Mouse (Mus musculus) embryonic facial prominence, embryonic 11.5 days (tissue): ENCODE results near the gene Schip1. TPM values are rescaled to one million over a fixed set of nuclear protein-coding genes. Genes with fewer than 3 reads are reported as not detected.

Source experiments
- ATAC-seq: fragments of 200-750 bp; cut with Nextera tagmentation; replicated peaks from 2 replicates; pipeline ENCODE4 v1.8.0; 2017; ENCODE audit warnings: low read depth; ENCODE audit not compliant: insufficient number of reproducible peaks, low FRiP score, low TSS enrichment
- DNase-seq: peaks from one replicate; pipeline ENCODE4 v3.0.0-alpha.2; 2015; ENCODE audit warnings: low spot score
- H3K27ac ChIP-seq: fragments of 300-500 bp; sonication (generic); replicated peaks from 2 replicates; pipeline ENCODE4 v1.5.1; 2014; ENCODE audit warnings: mild to moderate bottlenecking, low read depth, low read length, control low read depth
- H3K27me3 ChIP-seq: fragments of 300-500 bp; sonication (generic); 2 replicates; pipeline ENCODE4 v1.6.1; 2014; ENCODE audit warnings: mild to moderate bottlenecking, low read length, moderate library complexity, mixed read lengths; ENCODE audit not compliant: control insufficient read depth, insufficient read depth
- H3K36me3 ChIP-seq: fragments of 300-500 bp; sonication (generic); replicated peaks from 2 replicates; pipeline ENCODE4 v1.6.1; 2014; ENCODE audit warnings: low read depth, mild to moderate bottlenecking, low read length, moderate library complexity, mixed read lengths; ENCODE audit not compliant: control insufficient read depth, insufficient read depth
- H3K4me1 ChIP-seq: fragments of 300-500 bp; sonication (generic); 2 replicates; pipeline ENCODE4 v1.6.1; 2014; ENCODE audit warnings: low read length, mixed read lengths; ENCODE audit not compliant: control insufficient read depth, insufficient read depth
- H3K4me2 ChIP-seq: fragments of 300-500 bp; sonication (generic); 2 replicates; pipeline ENCODE4 v1.6.1; 2014; ENCODE audit warnings: low read depth, mild to moderate bottlenecking, control low read depth, low read length, moderate library complexity
- H3K4me3 ChIP-seq: fragments of 300-500 bp; sonication (generic); 2 replicates; pipeline ENCODE4 v1.5.1; 2014; ENCODE audit warnings: low read depth, low read length, control low read depth
- H3K9ac ChIP-seq: fragments of 300-500 bp; sonication (generic); replicated peaks from 2 replicates; pipeline ENCODE4 v1.6.1; 2014; ENCODE audit warnings: mild to moderate bottlenecking, control low read depth, low read length
- H3K9me3 ChIP-seq: fragments of 300-500 bp; sonication (generic); replicated peaks from 2 replicates; pipeline ENCODE4 v1.6.1; 2016; ENCODE audit warnings: mild to moderate bottlenecking, low read length, inconsistent platforms, mixed read lengths; ENCODE audit not compliant: control insufficient read depth
- WGBS: fragments of 180-500 bp; shearing (Covaris S2); extraction: QIAGEN DNeasy Blood & Tissue Kit; methylation state at CpG from one replicate; pipeline ENCODE4 v1.1.7; 2014; 5-methylcytosine and 5-hydroxymethylcytosine counted together
- polyA plus RNA-seq: library from polyadenylated mRNA; unstranded; fragments of >200 nt; fragmentation: Nextera tagmentation; extraction: Ambion mirVana; gene quantifications from 2 replicates; pipeline ENCODE4 v1.2.1, GENCODE M21; 2014

The Schip1 gene
- polyA plus RNA-seq, 1 experiment from 2014 or later = 41.7 TPM

DNA sequence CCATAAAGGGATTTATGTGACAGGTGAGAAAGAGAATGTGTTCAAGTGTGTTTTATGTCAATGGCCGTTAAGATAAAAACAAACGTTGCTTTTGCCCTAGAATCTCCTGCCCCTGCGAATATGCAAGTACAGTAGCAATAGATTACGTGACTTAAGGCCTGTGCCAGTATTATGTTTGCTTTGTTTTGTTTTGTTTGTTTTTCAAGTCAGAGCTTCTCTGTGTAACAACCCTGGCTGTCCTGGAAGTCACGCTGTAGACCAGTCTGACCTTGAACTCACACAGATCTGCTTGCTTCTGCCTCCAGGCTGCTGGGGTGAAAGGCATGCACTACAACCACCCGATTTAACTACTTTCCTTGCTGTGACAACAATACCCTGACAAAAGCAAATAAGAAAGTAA lies 197.7 kb downstream of the Schip1 start:
- no peak for ATAC-seq
- no peak overlapping the region for H3K9ac ChIP-seq
- no peaks in the 10 kb centered on the region for H3K36me3 ChIP-seq
- no peak overlapping the region for H3K27ac ChIP-seq
- DNase-seq = no peak
- H3K4me2 ChIP-seq = no peak overlapping the region
- H3K4me1 ChIP-seq = no peaks in the 10 kb centered on the region
- H3K27me3 ChIP-seq = no peaks in the 10 kb centered on the region
- no peak overlapping the region for H3K4me3 ChIP-seq
- 75% methylated on average over 6 of the region's 6 CpGs for WGBS
- H3K9me3 ChIP-seq = no peaks in the 10 kb centered on the region

DNA sequence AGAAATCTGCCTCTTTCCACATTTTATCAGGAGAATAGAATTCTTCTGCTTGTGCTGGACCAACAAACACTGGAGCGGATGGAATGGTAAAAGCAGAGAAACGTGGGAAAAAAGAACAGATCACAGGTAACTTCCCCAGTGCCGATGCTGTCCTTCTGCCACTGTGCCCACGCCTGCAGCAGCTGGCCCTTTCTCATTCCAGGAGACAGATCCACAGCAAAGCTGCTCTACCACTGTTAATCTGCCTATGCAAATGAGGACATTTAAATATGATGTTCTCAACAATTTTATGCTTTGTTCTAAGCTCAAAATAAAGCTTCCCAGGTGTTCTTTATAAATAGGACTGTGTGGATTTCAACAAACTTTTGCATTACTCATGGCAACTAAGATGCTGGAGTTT lies 203.3 kb downstream of the Schip1 start:
- no peaks in the 10 kb centered on the region for H3K4me1 ChIP-seq
- 87% methylated on average over 4 of the region's 4 CpGs for WGBS
- no peak overlapping the region for H3K4me3 ChIP-seq
- H3K4me2 ChIP-seq = no peak overlapping the region
- no peak for DNase-seq
- H3K9ac ChIP-seq = no peak overlapping the region
- no peak overlapping the region for H3K27ac ChIP-seq
- H3K9me3 ChIP-seq = no peaks in the 10 kb centered on the region
- ATAC-seq = no peak
- H3K27me3 ChIP-seq = no peaks in the 10 kb centered on the region
- no peaks in the 10 kb centered on the region for H3K36me3 ChIP-seq

DNA sequence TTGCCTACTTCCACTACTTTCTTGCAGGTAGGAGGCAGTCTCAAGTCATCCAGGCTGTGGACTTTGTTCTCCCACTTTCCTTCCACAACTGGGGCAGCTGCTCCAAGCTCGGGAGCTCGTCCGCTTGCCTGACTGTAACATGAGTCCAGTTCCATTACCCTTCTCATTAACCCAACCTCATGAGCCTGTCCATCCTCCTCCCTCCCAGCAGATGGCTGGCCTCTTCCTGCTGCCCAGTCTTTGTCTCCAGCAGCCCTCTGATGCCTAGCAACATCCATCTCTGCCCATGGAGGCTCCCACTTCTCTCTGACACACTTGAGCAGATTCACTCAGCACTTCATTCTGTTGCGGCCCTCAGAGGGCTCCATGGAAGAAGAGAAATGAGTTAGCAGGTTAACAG lies 204.6 kb downstream of the Schip1 start:
- no peaks in the 10 kb centered on the region for H3K27me3 ChIP-seq
- H3K36me3 ChIP-seq = no peaks in the 10 kb centered on the region
- H3K4me1 ChIP-seq = no peaks in the 10 kb centered on the region
- DNase-seq (no peak), ATAC-seq (0 out of 2 replicates have a peak, but pooled peaks have one; percentile 34)
- H3K9me3 ChIP-seq = no peaks in the 10 kb centered on the region
- H3K4me2 ChIP-seq = no peak overlapping the region
- no peak overlapping the region for H3K27ac ChIP-seq
- H3K9ac ChIP-seq = no peak overlapping the region
- H3K4me3 ChIP-seq = no peak overlapping the region
- WGBS = 61% methylated on average over 4 of the region's 4 CpGs

DNA sequence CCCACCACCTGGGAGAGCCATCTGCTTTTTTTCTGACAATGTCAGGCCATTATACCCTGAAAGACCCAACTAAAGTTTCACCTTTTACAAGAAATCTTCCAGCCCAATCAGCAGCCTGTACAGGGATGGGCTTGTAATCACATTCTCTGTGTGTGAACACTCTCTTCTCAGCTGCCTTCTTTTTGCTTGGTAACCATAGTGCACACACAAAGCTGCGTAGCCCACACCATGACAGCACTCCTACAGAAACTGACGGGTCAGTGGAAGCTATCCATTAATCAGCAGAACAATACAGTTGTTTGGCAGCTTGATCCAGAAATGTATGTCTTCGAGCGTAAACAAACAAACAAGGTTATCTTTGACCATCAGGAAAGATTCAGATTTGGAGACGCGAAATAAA lies 205.6 kb downstream of the Schip1 start:
- H3K4me3 ChIP-seq = no peak overlapping the region
- no peaks in the 10 kb centered on the region for H3K9me3 ChIP-seq
- H3K36me3 ChIP-seq = no peaks in the 10 kb centered on the region
- 88% methylated on average over 6 of the region's 6 CpGs for WGBS
- H3K4me2 ChIP-seq = no peak overlapping the region
- H3K4me1 ChIP-seq = no peaks in the 10 kb centered on the region
- ATAC-seq (no peak), DNase-seq (no peak)
- no peak overlapping the region for H3K27ac ChIP-seq
- no peaks in the 10 kb centered on the region for H3K27me3 ChIP-seq
- no peak overlapping the region for H3K9ac ChIP-seq

DNA sequence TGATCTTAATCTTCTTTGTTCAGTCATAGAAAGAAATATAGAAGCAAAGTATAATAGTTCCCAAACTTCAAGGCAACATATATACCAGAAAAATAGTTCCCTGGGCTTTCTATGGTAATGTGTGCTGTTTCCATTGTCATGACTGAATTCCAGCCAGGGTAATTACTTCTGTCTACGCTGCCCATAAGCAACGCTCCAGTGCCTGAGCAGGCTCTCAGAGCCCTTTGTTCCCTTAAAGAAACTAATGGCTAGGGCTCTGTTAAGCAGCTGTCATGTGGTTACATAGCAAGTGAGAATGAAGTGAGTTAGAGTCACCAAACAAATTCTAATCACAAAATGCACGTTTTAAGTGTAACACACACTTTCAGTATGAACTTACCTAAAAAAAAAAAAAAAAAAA lies 206.9 kb downstream of the Schip1 start:
- 52% methylated on average over 3 of the region's 3 CpGs for WGBS
- H3K4me1 ChIP-seq = no peaks in the 10 kb centered on the region

DNA sequence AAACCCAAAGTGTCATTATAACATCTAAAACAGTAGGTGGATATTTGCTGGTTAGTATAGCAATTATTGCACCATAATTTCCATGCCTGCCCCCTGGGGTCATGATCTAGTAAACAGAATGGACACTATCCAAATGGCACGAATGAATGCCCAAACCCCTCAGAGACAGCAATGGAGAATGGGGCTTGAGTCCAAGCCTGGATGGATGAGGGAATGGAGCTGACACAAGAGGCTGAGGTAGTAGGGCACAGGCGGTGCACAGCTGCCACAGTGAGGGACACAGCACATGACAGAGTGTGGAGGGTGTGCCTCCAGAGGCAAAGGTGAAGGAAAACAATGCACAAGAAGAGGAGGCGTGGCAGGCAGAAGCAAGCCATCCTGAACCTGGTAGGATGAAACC lies 207.3 kb downstream of the Schip1 start:
- no peaks in the 10 kb centered on the region for H3K27me3 ChIP-seq
- no peaks in the 10 kb centered on the region for H3K4me1 ChIP-seq
- H3K4me2 ChIP-seq = no peak overlapping the region
- H3K27ac ChIP-seq = no peak overlapping the region
- no peaks in the 10 kb centered on the region for H3K36me3 ChIP-seq
- WGBS = 77% methylated on average over 3 of the region's 3 CpGs
- ATAC-seq (no peak), DNase-seq (no peak)
- H3K4me3 ChIP-seq = no peak overlapping the region
- H3K9me3 ChIP-seq = no peaks in the 10 kb centered on the region
- no peak overlapping the region for H3K9ac ChIP-seq

More for the DNA sequence above, 206.9 kb downstream of the Schip1 start:
- H3K27me3 ChIP-seq = no peaks in the 10 kb centered on the region
- DNase-seq (no peak), ATAC-seq (no peak)
- no peaks in the 10 kb centered on the region for H3K9me3 ChIP-seq
- H3K9ac ChIP-seq = no peak overlapping the region
- no peaks in the 10 kb centered on the region for H3K36me3 ChIP-seq
- no peak overlapping the region for H3K4me3 ChIP-seq
- no peak overlapping the region for H3K27ac ChIP-seq
- H3K4me2 ChIP-seq = no peak overlapping the region

DNA sequence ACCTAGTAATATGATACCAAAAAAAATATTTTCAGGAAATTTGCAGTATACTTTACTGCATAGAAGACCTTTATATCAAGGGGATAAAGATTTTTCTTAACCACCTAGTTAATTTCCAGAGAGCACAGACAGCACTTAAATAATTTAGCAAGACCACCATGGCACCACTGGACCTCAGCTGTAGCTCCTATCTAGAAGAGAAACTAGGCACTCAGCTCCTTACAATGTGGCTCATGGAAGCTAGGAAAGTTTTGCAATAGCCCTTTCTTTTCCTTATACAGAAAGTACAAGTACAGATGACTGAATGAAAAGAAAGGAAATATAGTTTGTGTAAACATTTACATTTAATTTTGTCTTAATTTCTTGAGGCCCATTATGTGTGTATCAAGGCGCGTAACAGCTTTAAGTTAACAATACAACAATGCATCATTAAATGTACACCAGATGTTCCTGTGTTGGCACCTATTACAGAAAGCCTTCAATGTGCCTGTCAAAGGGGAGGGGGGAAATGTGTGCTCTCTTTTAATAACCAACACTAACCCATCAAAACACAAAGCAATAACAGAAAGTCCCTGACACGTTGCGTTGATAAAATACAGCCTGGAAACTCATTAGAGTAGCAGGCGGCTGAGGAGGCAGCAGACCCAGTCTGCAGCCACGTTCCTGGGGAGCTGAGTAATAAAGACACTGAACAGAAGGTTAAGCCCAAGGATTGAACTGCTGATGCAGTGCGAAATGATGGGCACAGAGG lies 218.4 kb downstream of the Schip1 start:
- H3K27ac ChIP-seq = no peak overlapping the region
- no peak overlapping the region for H3K9ac ChIP-seq
- no peak overlapping the region for H3K4me2 ChIP-seq
- no peaks in the 10 kb centered on the region for H3K9me3 ChIP-seq
- H3K36me3 ChIP-seq = no peaks in the 10 kb centered on the region
- no peaks in the 10 kb centered on the region for H3K27me3 ChIP-seq
- ATAC-seq (no peak), DNase-seq (no peak)
- WGBS = 58% methylated on average over 7 of the region's 7 CpGs
- no peak overlapping the region for H3K4me3 ChIP-seq
- no peaks in the 10 kb centered on the region for H3K4me1 ChIP-seq

DNA sequence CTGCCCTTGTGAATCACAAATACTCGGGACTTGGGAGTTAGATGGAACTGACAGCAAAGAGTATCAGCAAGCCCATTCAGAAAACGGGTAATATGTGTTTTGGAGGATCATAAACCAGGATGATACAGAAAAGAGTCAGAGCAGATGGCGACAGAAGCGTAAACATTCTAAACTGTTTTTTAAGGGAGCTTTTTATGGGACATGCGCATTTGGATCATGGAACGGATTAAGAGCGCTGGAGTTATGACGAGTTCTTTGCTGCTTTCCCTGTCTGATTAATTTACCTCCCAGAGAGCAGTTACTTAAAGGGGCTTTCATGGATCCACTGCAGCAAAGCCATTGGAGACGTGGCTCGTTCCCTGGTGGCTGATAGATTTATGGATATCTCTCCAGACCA lies 219.0 kb downstream of the Schip1 start:
- 76% methylated on average over 10 of the region's 10 CpGs for WGBS

More for the DNA sequence above, 219.0 kb downstream of the Schip1 start:
- no peak for ATAC-seq
- Histone ChIP-seq H3K27me3 (no peaks in the 10 kb centered on the region), H3K4me2 (no peak overlapping the region), H3K4me1 (no peaks in the 10 kb centered on the region), H3K9ac (no peak overlapping the region), H3K4me3 (no peak overlapping the region), H3K36me3 (no peaks in the 10 kb centered on the region), H3K9me3 (no peaks in the 10 kb centered on the region), H3K27ac (no peak overlapping the region)
- DNase-seq = no peak
